In genomic region chr10:8885201-8885600, GRCm38 (mm10) we compare ENCODE assay signal across 8 mouse cellular contexts. TPM values are rescaled to one million over a fixed set of nuclear protein-coding genes. Genes with fewer than 3 reads are reported as not detected.
A peak's percentile ranks its signal among the peaks of the same experiment; 100 is the strongest.
DNase-seq lines count a peak whose midpoint lies in the region; ATAC-seq and TF ChIP-seq lines count a peak whose summit lies in the region.

No protein-coding gene starts in this region.

- peak overlapping the region; percentile 58; the same call in 1 of the 2 replicates for H3K9ac ChIP-seq in midbrain, embryonic 14.5 days (replicated peaks; ENCODE audit: low read length)

- no peak for TF ChIP-seq POLR2A in embryonic fibroblast, embryonic 13.5 days (IDR thresholded peaks at IDR 0.05; ENCODE audit: low read depth, low read length)

- H3K4me1 ChIP-seq in heart, embryonic 10.5 days = peaks cover 22% of the 10 kb centered on the region
- H3K4me1 ChIP-seq in embryonic fibroblast, embryonic 13.5 days (ENCODE audit: control insufficient read depth, insufficient read depth, low read length) = 0 out of 2 replicates have a peak, but pooled peaks cover 4% of the 10 kb centered on the region
- 0 out of 2 replicates have a peak, but pooled peaks cover 7% of the 10 kb centered on the region for H3K4me1 ChIP-seq in midbrain, embryonic 14.5 days (ENCODE audit: control insufficient read depth, insufficient read depth, low read length)

- H3K4me2 ChIP-seq in midbrain, embryonic 14.5 days (ENCODE audit: low read length) = peak overlapping the region; percentile 92

- no peak for TF ChIP-seq CTCF in embryonic fibroblast, embryonic 13.5 days (IDR thresholded peaks at IDR 0.05; ENCODE audit: borderline replicate concordance, insufficient read depth, low read length)

- no peaks in the 10 kb centered on the region for H3K9me3 ChIP-seq in heart, embryonic 10.5 days
- H3K9me3 ChIP-seq in midbrain, embryonic 14.5 days (ENCODE audit: control insufficient read depth, low read length) = no peaks in the 10 kb centered on the region

- peak overlapping the region; percentile 85 for H3K4me3 ChIP-seq in heart, embryonic 10.5 days
- peak overlapping the region; percentile 62 for H3K4me3 ChIP-seq in embryonic fibroblast, embryonic 13.5 days (ENCODE audit: insufficient read depth, low read length)
- peak overlapping the region; percentile 62 for H3K4me3 ChIP-seq in midbrain, embryonic 14.5 days (replicated peaks; ENCODE audit: low read depth, low read length)

- WGBS in heart, embryonic 10.5 days = 2% methylated on average over 11 of the region's 11 CpGs
- 2% methylated on average over 11 of the region's 11 CpGs for WGBS in midbrain, embryonic 14.5 days

- H3K27ac ChIP-seq in heart, embryonic 10.5 days = peak overlapping the region; percentile 95
- 0 out of 2 replicates have a peak overlapping the region, but pooled peaks have one; percentile 59 for H3K27ac ChIP-seq in embryonic fibroblast, embryonic 13.5 days (ENCODE audit: insufficient read depth, low read length)
- H3K27ac ChIP-seq in midbrain, embryonic 14.5 days (replicated peaks; ENCODE audit: low read depth, low read length) = peak overlapping the region; percentile 85

- H3K27me3 ChIP-seq in heart, embryonic 10.5 days (ENCODE audit: insufficient read depth, poor library complexity, severe bottlenecking) = no peaks in the 10 kb centered on the region
- no peaks in the 10 kb centered on the region for H3K27me3 ChIP-seq in midbrain, embryonic 14.5 days (ENCODE audit: control insufficient read depth, insufficient read depth, low read length)

- intact Hi-C loops in left cerebral cortex, postnatal 4 days (cut with DNase I) = no loop called here

- DNase-seq in heart, embryonic 10.5 days (ENCODE audit: low spot score) = no peak
- no peak for DNase-seq in heart, postnatal 4 days
- DNase-seq in kidney, postnatal 14 days = peak; percentile 38
- DNase-seq in midbrain, embryonic 14.5 days = peak; percentile 24
- no peak for DNase-seq in left cerebral cortex, postnatal 4 days
- DNase-seq in thymus, postnatal 0 days (ENCODE audit: low spot score) = no peak
- no peak for DNase-seq in spleen, adult 12 weeks (ENCODE audit: low spot score)

- no peaks in the 10 kb centered on the region for H3K36me3 ChIP-seq in heart, embryonic 10.5 days
- no peaks in the 10 kb centered on the region for H3K36me3 ChIP-seq in midbrain, embryonic 14.5 days (ENCODE audit: control insufficient read depth, insufficient read depth, low read length)

- ATAC-seq in midbrain, embryonic 14.5 days (ENCODE audit: low FRiP score, low TSS enrichment) = no peak

RNA-seq across cellular contexts. Expression of gene Sash1, which starts 0.7 kb away (rescaled TPM):
- polyA plus RNA-seq in heart, embryonic 10.5 days (2016; fragmentation: Nextera tagmentation; extraction: Ambion mirVana) = 2.5 and 2.7 TPM in 2 replicates
- total RNA-seq in heart, postnatal 4 days (2021) = 10 to 100 TPM; 55.8 to 57.3 TPM
- 62.7 TPM in 2 replicates for polyA plus RNA-seq in embryonic fibroblast, embryonic 13.5 days (2011; ENCODE audit: insufficient read length, low read depth, missing spikeins)
- polyA plus RNA-seq in midbrain, embryonic 14.5 days (2014; fragmentation: Nextera tagmentation; extraction: Ambion mirVana) = 3.9 and 4.8 TPM in 2 replicates
- 10 to 100 TPM; 43.6 to 49.2 TPM for total RNA-seq in left cerebral cortex, postnatal 4 days (2021)
- 1.2 and 1.5 TPM in 2 replicates for polyA plus RNA-seq in thymus, postnatal 0 days (2015; fragmentation: Nextera tagmentation; extraction: Ambion mirVana)

Comparison
In these comparisons a context has a peak if more than half of its experiments do, and no peak if none do; other contexts are left out.
1. DNase-seq: peak in kidney, postnatal 14 days (single experiment) and midbrain, embryonic 14.5 days (single experiment); none in heart, embryonic 10.5 days (single experiment), heart, postnatal 4 days (single experiment), left cerebral cortex, postnatal 4 days (single experiment), thymus, postnatal 0 days (single experiment) and spleen, adult 12 weeks (single experiment).
2. RNA of gene Sash1, which starts 0.7 kb away (polyA plus RNA-seq): 62.7 TPM in embryonic fibroblast, embryonic 13.5 days; 3.9 to 4.8 TPM in midbrain, embryonic 14.5 days, 2.5 to 2.7 TPM in heart, embryonic 10.5 days and 1.2 to 1.5 TPM in thymus, postnatal 0 days; every median in the first group is over 10 times any median in the second.
3. Peak in every context shown above with its lines, with median percentiles within 50 percentile points of each other: H3K27ac ChIP-seq and H3K4me3 ChIP-seq.